Mouse (Mus musculus) CH12.LX (cell line): ENCODE results near the gene Cox6a1. TPM values are rescaled to one million over a fixed set of nuclear protein-coding genes. Genes with fewer than 3 reads are reported as not detected.

ENCODE experiments used
- DNase-seq: peaks from one replicate; pipeline ENCODE4 v3.0.0-alpha.2; 2013; ENCODE audit errors: extremely low read depth
- H3K27ac ChIP-seq: 2 replicates; pipeline ENCODE4 v1.5.1; 2012; ENCODE audit warnings: low read depth, mild to moderate bottlenecking, control low read depth, moderate library complexity; ENCODE audit not compliant: insufficient read depth
- H3K27me3 ChIP-seq: replicated peaks from 2 replicates; pipeline ENCODE3; 2012; ENCODE audit warnings: inconsistent platforms
- H3K36me3 ChIP-seq, 2 experiments: replicated peaks in 1 of 2; 2 replicates each; pipeline versions ENCODE3 to v1.6.1; 2012; ENCODE audit warnings: inconsistent platforms in 1 of 2, low read length in 1 of 2, mild to moderate bottlenecking in 1 of 2, mixed read lengths in 1 of 2, moderate library complexity in 1 of 2; ENCODE audit not compliant: control insufficient read depth in 1 of 2, insufficient read depth in 1 of 2
- H3K4me1 ChIP-seq, 2 experiments: 2 replicates each; pipeline ENCODE4 v1.6.1; 2012; ENCODE audit warnings: inconsistent platforms in 1 of 2, moderate library complexity in 1 of 2; ENCODE audit not compliant: insufficient read depth in 2 of 2, control insufficient read depth in 1 of 2
- H3K4me2 ChIP-seq: 2 replicates; pipeline ENCODE4 v1.6.1; 2012; ENCODE audit warnings: low read depth, mild to moderate bottlenecking, control low read depth; ENCODE audit not compliant: poor library complexity, insufficient read depth, severe bottlenecking
- H3K4me3 ChIP-seq, 3 experiments: fragments of 150-350 bp in 1 of 3; sonication (generic) in 1 of 3; replicated peaks in 1 of 3; 2 replicates each; pipeline versions ENCODE3 to v1.5.1; 2011 to 2012; ENCODE audit warnings: low read depth in 2 of 3, low read length in 2 of 3, mild to moderate bottlenecking in 2 of 3, moderate library complexity in 2 of 3, control low read depth in 1 of 3, improper control_type of control experiment in 1 of 3, inconsistent platforms in 1 of 3, mixed read lengths in 1 of 3; ENCODE audit not compliant: poor library complexity in 1 of 3
- H3K79me2 ChIP-seq: replicated peaks from 2 replicates; pipeline ENCODE4 v1.6.1; 2012; ENCODE audit warnings: mild to moderate bottlenecking, moderate library complexity; ENCODE audit not compliant: control insufficient read depth, poor library complexity, insufficient read depth, severe bottlenecking; ENCODE audit errors: extremely low read depth
- H3K9ac ChIP-seq: 2 replicates; pipeline ENCODE4 v1.6.1; 2012; ENCODE audit warnings: low read depth, mild to moderate bottlenecking, control low read depth, moderate library complexity; ENCODE audit not compliant: insufficient read depth
- H3K9me3 ChIP-seq: replicated peaks from 2 replicates; pipeline ENCODE3; 2012; ENCODE audit warnings: low read length, inconsistent platforms, mixed read lengths
- BHLHE40 ChIP-seq: IDR thresholded peaks from 2 replicates; pipeline ENCODE4 v1.6.1; 2011; ENCODE audit warnings: mild to moderate bottlenecking, low read depth, low read length, improper control_type of control experiment
- CHD1 ChIP-seq: IDR thresholded peaks from 2 replicates; pipeline ENCODE4 v1.6.1; 2012; ENCODE audit warnings: low read depth, low read length, improper control_type of control experiment, inconsistent platforms
- CHD2 ChIP-seq: IDR thresholded peaks from 2 replicates; pipeline ENCODE4 v1.6.1; 2011; ENCODE audit warnings: low read length, improper control_type of control experiment
- CTCF ChIP-seq, 2 experiments: IDR thresholded peaks in 1 of 2; conservative IDR thresholded peaks in 1 of 2; 2 replicates each; pipeline ENCODE4 v1.5.1; 2011 to 2012; ENCODE audit warnings: low read depth in 2 of 2, low read length in 2 of 2, improper control_type of control experiment in 1 of 2, inconsistent platforms in 1 of 2, mild to moderate bottlenecking in 1 of 2, moderate library complexity in 1 of 2
- E2F4 ChIP-seq: IDR thresholded peaks from 2 replicates; pipeline ENCODE4 v1.6.1; 2011; ENCODE audit warnings: low read depth, low read length, improper control_type of control experiment; ENCODE audit not compliant: insufficient replicate concordance
- ELF1 ChIP-seq: IDR thresholded peaks from 2 replicates; pipeline ENCODE4 v1.6.1; 2014; ENCODE audit warnings: low read depth, mild to moderate bottlenecking, inconsistent platforms, low read length, improper control_type of control experiment
- EP300 ChIP-seq: IDR thresholded peaks from 2 replicates; pipeline ENCODE4 v1.6.1; 2011; ENCODE audit warnings: low read length, improper control_type of control experiment
- ETS1 ChIP-seq: conservative IDR thresholded peaks from 2 replicates; pipeline ENCODE4 v1.6.1; 2012; ENCODE audit warnings: low read depth, mild to moderate bottlenecking, inconsistent platforms, low read length, improper control_type of control experiment, moderate library complexity
- GABPA ChIP-seq: IDR thresholded peaks from 2 replicates; pipeline ENCODE4 v1.6.1; 2012; ENCODE audit warnings: low read depth, low read length, improper control_type of control experiment, inconsistent platforms; ENCODE audit not compliant: insufficient replicate concordance
- HCFC1 ChIP-seq: IDR thresholded peaks from 2 replicates; pipeline ENCODE4 v1.6.1; 2012; ENCODE audit warnings: low read depth, mild to moderate bottlenecking, inconsistent platforms, low read length, improper control_type of control experiment
- IRF4 ChIP-seq: IDR thresholded peaks from 2 replicates; pipeline ENCODE4 v1.6.1; 2014; ENCODE audit warnings: low read depth, mild to moderate bottlenecking, inconsistent platforms, low read length, improper control_type of control experiment
- JUN ChIP-seq: IDR thresholded peaks from 2 replicates; pipeline ENCODE4 v1.6.1; 2011; ENCODE audit warnings: low read depth, mild to moderate bottlenecking, low read length, improper control_type of control experiment, moderate library complexity; ENCODE audit not compliant: insufficient read depth
- JUND ChIP-seq: conservative IDR thresholded peaks from 2 replicates; pipeline ENCODE4 v1.6.1; 2011; ENCODE audit warnings: low read depth, low read length, improper control_type of control experiment
- KAT2A ChIP-seq: IDR thresholded peaks from 2 replicates; pipeline ENCODE4 v1.6.1; 2012; ENCODE audit warnings: low read length, improper control_type of control experiment, inconsistent platforms; ENCODE audit not compliant: insufficient replicate concordance
- MAFK ChIP-seq: IDR thresholded peaks from 2 replicates; pipeline ENCODE4 v1.6.1; 2011; ENCODE audit warnings: low read length, improper control_type of control experiment; ENCODE audit not compliant: insufficient replicate concordance
- MAX ChIP-seq: IDR thresholded peaks from 2 replicates; pipeline ENCODE4 v1.6.1; 2011; ENCODE audit warnings: low read length, improper control_type of control experiment
- MAZ ChIP-seq: IDR thresholded peaks from 2 replicates; pipeline ENCODE4 v1.6.1; 2012; ENCODE audit warnings: low read depth, mild to moderate bottlenecking, inconsistent platforms, low read length, improper control_type of control experiment, moderate library complexity
- MEF2A ChIP-seq: IDR thresholded peaks from 2 replicates; pipeline ENCODE4 v1.6.1; 2014; ENCODE audit warnings: low read depth, mild to moderate bottlenecking, inconsistent platforms, low read length, improper control_type of control experiment, borderline replicate concordance
- MXI1 ChIP-seq: IDR thresholded peaks from 2 replicates; pipeline ENCODE4 v1.6.1; 2011; ENCODE audit warnings: mild to moderate bottlenecking, low read depth, low read length, improper control_type of control experiment
- MYC ChIP-seq: IDR thresholded peaks from 2 replicates; pipeline ENCODE4 v1.6.1; 2011; ENCODE audit warnings: low read depth, mild to moderate bottlenecking, improper control_type of control experiment, low read length
- NELFE ChIP-seq: IDR thresholded peaks from 2 replicates; pipeline ENCODE4 v1.6.1; 2011; ENCODE audit warnings: low read depth, low read length, improper control_type of control experiment
- NRF1 ChIP-seq: IDR thresholded peaks from 2 replicates; pipeline ENCODE4 v1.6.1; 2014; ENCODE audit warnings: low read depth, mild to moderate bottlenecking, inconsistent platforms, low read length, improper control_type of control experiment, moderate library complexity
- PAX5 ChIP-seq: IDR thresholded peaks from 2 replicates; pipeline ENCODE4 v1.6.1; 2012; ENCODE audit warnings: low read length, inconsistent platforms, mixed read lengths
- POLR2A ChIP-seq: IDR thresholded peaks from 2 replicates; pipeline ENCODE4 v1.6.1; 2011; ENCODE audit warnings: low read depth, mild to moderate bottlenecking, improper control_type of control experiment, low read length
- POLR2AphosphoS2 ChIP-seq: IDR thresholded peaks from 2 replicates; pipeline ENCODE4 v1.6.1; 2011; ENCODE audit warnings: low read depth, low read length, improper control_type of control experiment
- RAD21 ChIP-seq: IDR thresholded peaks from 2 replicates; pipeline ENCODE4 v1.6.1; 2011; ENCODE audit warnings: low read depth, mild to moderate bottlenecking, low read length, improper control_type of control experiment, moderate library complexity
- RCOR1 ChIP-seq: conservative IDR thresholded peaks from 2 replicates; pipeline ENCODE4 v1.6.1; 2012; ENCODE audit warnings: low read depth, mild to moderate bottlenecking, inconsistent platforms, low read length, improper control_type of control experiment
- SIN3A ChIP-seq: IDR thresholded peaks from 2 replicates; pipeline ENCODE4 v1.6.1; 2012; ENCODE audit warnings: low read length, improper control_type of control experiment, inconsistent platforms
- SMC3 ChIP-seq: IDR thresholded peaks from 2 replicates; pipeline ENCODE4 v1.6.1; 2011; ENCODE audit warnings: low read depth, low read length, improper control_type of control experiment
- TBP ChIP-seq: conservative IDR thresholded peaks from 2 replicates; pipeline ENCODE4 v1.6.1; 2011; ENCODE audit warnings: low read depth, low read length, improper control_type of control experiment
- TCF12 ChIP-seq: IDR thresholded peaks from 2 replicates; pipeline ENCODE4 v1.6.1; 2014; ENCODE audit warnings: low read depth, mild to moderate bottlenecking, inconsistent platforms, low read length, improper control_type of control experiment
- UBTF ChIP-seq: IDR thresholded peaks from 2 replicates; pipeline ENCODE4 v1.6.1; 2012; ENCODE audit warnings: low read depth, mild to moderate bottlenecking, inconsistent platforms, low read length, improper control_type of control experiment, moderate library complexity
- USF1 ChIP-seq: IDR thresholded peaks from 2 replicates; pipeline ENCODE4 v1.6.1; 2014; ENCODE audit warnings: low read depth, mild to moderate bottlenecking, inconsistent platforms, low read length, improper control_type of control experiment
- USF2 ChIP-seq: conservative IDR thresholded peaks from 2 replicates; pipeline ENCODE4 v1.6.1; 2011; ENCODE audit warnings: low read depth, low read length, improper control_type of control experiment
- ZC3H11A ChIP-seq: IDR thresholded peaks from 2 replicates; pipeline ENCODE4 v1.6.1; 2012; ENCODE audit warnings: low read depth, mild to moderate bottlenecking, inconsistent platforms, low read length, improper control_type of control experiment
- ZKSCAN1 ChIP-seq: IDR thresholded peaks from 2 replicates; pipeline ENCODE4 v1.6.1; 2012; ENCODE audit warnings: low read depth, inconsistent platforms, low read length, improper control_type of control experiment, borderline replicate concordance
- ZMIZ1 ChIP-seq: IDR thresholded peaks from 2 replicates; pipeline ENCODE4 v1.6.1; 2012; ENCODE audit warnings: low read depth, mild to moderate bottlenecking, inconsistent platforms, low read length, improper control_type of control experiment
- ZNF384 ChIP-seq: IDR thresholded peaks from 2 replicates; pipeline ENCODE4 v1.6.1; 2012; ENCODE audit warnings: low read depth, low read length, improper control_type of control experiment, inconsistent platforms
- dilution Hi-C: fragments of 300-500 bp; cut with MboI; formaldehyde crosslinking; loops from 2 replicates; pipeline ENCODE4 v1.14.3; 2020; ENCODE audit warnings: low sequenced_read_pairs; ENCODE audit not compliant: extremely low pct_unique_long_range_greater_than_20kb, extremely low pct_ligation_motif_present
- in situ Hi-C: fragments of 300-500 bp; cut with MboI; formaldehyde crosslinking; loops from 3 replicates; pipeline ENCODE4 v1.14.3; 2019; ENCODE audit warnings: low sequenced_read_pairs, low pct_ligation_motif_present, low pct_unique_long_range_greater_than_20kb, mixed read lengths
- polyA plus RNA-seq: library from polyadenylated mRNA; unstranded; fragments of >175 nt; gene quantifications from 2 replicates; pipeline ENCODE4 v1.2.1, GENCODE M21; 2012; ENCODE audit warnings: low read depth; ENCODE audit not compliant: insufficient read length
- total RNA-seq, 2 experiments: library from RNA; depleted of rRNA; stranded (reverse); fragments of 300-350 nt in 1 of 2; fragments of >200 nt in 1 of 2; gene quantifications; 2 replicates each; pipeline ENCODE4 v1.2.3; 2012 to 2014

Cox6a1 gene
- total and polyA plus RNA-seq, 3 experiments, result 257 to 673 (median 612) TPM

DNA sequence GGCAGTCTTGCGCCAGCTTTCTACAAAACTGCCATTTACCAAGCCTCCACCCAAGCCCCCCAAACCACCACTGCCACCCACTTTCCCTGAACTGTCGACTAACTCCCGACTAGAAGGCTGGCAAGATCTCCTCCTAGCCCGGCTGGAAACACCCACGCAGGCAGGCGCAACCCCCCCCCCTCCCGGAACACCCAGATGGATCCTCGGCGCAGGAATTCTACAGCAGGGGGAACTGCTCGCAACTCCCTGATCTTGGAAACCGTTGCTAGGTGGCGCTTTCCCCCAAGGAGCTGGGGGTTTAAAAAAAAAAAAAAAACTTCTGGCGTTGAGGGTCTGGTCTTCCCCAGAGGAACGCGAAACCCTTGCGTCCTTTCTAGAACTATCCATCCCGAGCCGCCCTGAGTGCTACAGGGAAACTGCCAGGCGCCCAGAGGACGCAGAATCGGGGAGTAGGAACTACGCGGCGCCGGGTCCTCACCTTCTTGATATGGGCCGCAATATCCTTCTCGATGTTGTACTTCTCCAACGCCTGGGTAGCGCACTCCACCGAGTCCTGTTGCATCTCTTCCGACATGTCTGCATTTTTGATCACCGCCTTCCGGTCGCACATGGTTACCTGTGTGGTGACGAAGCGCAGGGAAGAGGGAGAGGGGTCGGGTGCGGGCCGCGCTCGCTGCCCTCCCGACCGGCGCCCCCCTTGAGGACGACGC lies 48.6 kb downstream of the Cox6a1 start:
- peak; percentile 42 for DNase-seq
- peak overlapping the region; percentile 62; the same call in 1 of the 2 replicates for H3K27ac ChIP-seq
- in situ Hi-C loops, result loop anchor here (5.0 kb wide), 1 partner anchor 42 kb away; the partner anchor contains the start of genes Gatc and Triap1
- H3K9ac ChIP-seq, result peak overlapping the region; percentile 41
- dilution Hi-C loops, result no loop called here
- H3K4me1 ChIP-seq, result peaks cover 0 to 22% of the 10 kb centered on the region in 2 experiments; a peak in 3 of 4 replicates
- peaks cover 22 to 43% of the 10 kb centered on the region in 2 experiments for H3K36me3 ChIP-seq
- peak overlapping the region; percentile 67 to 86 (median 76) for H3K4me3 ChIP-seq
- H3K27me3 ChIP-seq, result no peaks in the 10 kb centered on the region
- H3K4me2 ChIP-seq, result peak overlapping the region; percentile 61; the same call in 1 of the 2 replicates
- peaks cover 18% of the 10 kb centered on the region for H3K79me2 ChIP-seq
- peaks cover 3% of the 10 kb centered on the region for H3K9me3 ChIP-seq
- TF ChIP-seq ZC3H11A (no peak), MAFK (no peak), ELF1 (peak; percentile 17; the same call in 1 of the 2 replicates), TBP (no peak), CHD2 (no peak), POLR2AphosphoS2 (no peak; the same call in 1 of the 2 replicates), CHD1 (0 out of 2 replicates have a peak, but pooled peaks have one; percentile 59), NELFE (no peak), USF1 (no peak), SIN3A (peak; percentile 77), IRF4 (0 out of 2 replicates have a peak, but pooled peaks have one; percentile 10), UBTF (peak; percentile 2; the same call in 1 of the 2 replicates), RAD21 (peak; percentile 34), KAT2A (no peak), USF2 (no peak), JUND (no peak), SMC3 (peak; percentile 13; the same call in 1 of the 2 replicates), CTCF (conservative IDR thresholded peaks at IDR 0.05 in 1 of 2, IDR thresholded peaks at IDR 0.05 in 1 of 2; ENCODE audit: low read depth in 2 of 2, low read length in 2 of 2) (peak in 1 of 2 experiments; percentile 52; a peak in 2 of 4 replicates), MYC (0 out of 2 replicates have a peak, but pooled peaks have one; percentile 21), ZMIZ1 (no peak), NRF1 (no peak), HCFC1 (0 out of 2 replicates have a peak, but pooled peaks have one; percentile 11), E2F4 (no peak), ZKSCAN1 (no peak), MAZ (peak; percentile 58; the same call in 1 of the 2 replicates), JUN (no peak), GABPA (no peak), POLR2A (no peak), MEF2A (0 out of 2 replicates have a peak, but pooled peaks have one; percentile 10), MAX (0 out of 2 replicates have a peak, but pooled peaks have one; percentile 37), ZNF384 (peak; percentile 96), ETS1 (no peak), MXI1 (no peak), TCF12 (no peak), PAX5 (no peak), RCOR1 (0 out of 2 replicates have a peak, but pooled peaks have one; percentile 30), EP300 (no peak), BHLHE40 (no peak)
- TF ChIP-seq, all 38 proteins: peak for 15
